Mouse (Mus musculus) cerebellum, postnatal 14 days (tissue): Measurements from ENCODE around the gene Tmem255b.

Source experiments
- DNase-seq, 2 experiments: peaks; one replicate each; pipeline ENCODE4 v3.0.0; 2021; ENCODE audit warnings: mixed read lengths in 2 of 2

Gene Tmem255b

DNA sequence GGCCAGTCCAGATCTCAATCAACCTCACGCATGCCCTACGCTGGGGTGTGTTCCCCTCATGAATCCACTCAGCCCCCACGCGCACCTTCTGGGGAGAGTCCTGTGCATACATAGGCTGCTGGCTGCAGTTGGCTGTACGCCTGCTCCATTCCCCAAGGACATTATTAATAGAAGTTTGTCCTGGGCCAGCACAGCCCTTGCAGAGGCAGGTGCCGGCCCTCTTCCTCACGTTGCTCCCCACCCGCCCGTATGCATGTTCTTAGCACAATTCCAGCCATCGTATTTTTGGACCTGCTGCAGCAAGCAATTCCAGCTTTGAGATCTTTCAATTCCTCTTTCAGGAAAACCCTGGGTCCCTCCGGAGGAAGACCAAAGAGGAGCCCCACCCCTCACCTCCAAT is 58.0 kb downstream of the Tmem255b start:
- DNase-seq, result peak in 1 of 2 experiments; percentile 58

DNA sequence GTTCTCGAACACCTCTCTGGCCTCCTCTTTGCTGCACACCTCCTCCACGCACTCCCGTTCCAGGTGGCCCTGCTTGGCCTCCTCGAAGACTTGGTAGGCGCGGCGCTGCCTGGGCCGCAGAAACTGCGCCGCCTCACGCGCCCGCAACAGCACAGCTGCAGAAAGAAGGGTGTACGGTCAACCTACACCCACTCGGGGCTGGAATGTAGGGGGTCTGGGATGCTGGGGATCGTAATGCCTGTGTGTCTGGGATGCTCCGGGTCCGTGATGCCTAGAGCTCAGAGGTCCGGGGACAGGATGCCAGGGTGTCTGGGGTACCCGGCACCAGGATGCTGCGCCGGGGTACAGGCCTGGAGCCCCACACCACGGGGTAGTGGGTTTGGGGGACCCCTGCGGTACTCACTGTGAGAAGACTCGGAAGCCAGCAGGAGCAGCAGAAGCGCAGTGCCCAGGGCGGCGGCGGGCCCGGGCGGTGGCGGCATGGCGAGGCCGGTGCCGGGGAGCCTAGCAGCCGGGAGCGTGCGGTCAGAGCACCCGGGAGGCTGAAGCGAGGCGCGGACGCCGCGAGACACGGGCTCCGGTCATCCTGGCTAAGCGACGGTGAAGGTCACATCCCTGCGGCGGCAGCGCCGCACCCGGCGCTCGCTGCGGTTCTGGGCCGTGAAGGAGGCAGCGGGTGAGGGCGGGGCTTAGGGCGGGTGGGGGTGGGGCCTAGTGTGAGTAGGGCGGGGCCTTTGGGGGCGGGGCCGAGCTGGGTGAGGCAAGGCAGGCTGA is 59.1 kb downstream of the Tmem255b start, which contains the start of gene Gas6:
Gene Gas6 (minus strand): TSS at position 633 of the 774 bp plus-strand sequence.
- DNase-seq, result peak; percentile 83 to 86

- DNase-seq, result no peak
These were observed 66.2 kb downstream of the Tmem255b start for GRCm38 (mm10) chr8:13501221-13501620.

DNA sequence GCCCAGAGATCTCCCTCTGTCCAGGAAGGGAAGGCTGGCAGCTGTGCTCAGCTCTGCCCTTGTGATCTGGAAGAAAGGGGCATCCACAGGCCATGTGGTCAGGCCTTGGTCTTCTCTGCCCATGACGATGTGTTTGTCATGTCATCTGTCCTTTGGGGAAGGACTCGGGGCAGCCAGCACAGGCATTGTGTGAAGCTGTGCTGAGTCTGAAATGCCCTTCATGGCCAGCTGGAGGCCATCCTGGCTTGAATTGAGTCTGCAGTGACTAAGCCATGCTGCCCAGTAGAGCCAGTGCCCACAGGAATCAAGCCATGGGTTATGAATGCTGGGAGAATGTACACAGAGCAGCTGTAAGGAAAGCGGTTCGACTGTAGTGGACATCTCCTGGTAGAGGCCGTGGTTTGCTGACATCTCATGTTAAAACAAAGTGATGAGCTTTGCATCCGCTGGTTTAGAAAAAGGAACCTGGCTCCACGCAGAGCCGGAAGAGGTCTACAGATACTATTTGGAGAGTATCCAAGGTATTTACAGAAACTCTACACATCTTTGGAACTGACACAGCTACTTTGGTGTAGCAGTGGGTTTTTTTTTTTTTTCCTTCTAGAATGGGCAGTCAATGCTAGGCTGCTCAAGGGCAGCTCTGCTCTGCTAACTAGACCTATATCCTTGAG is 69.1 kb downstream of the Tmem255b start:
- DNase-seq, result no peak

DNA sequence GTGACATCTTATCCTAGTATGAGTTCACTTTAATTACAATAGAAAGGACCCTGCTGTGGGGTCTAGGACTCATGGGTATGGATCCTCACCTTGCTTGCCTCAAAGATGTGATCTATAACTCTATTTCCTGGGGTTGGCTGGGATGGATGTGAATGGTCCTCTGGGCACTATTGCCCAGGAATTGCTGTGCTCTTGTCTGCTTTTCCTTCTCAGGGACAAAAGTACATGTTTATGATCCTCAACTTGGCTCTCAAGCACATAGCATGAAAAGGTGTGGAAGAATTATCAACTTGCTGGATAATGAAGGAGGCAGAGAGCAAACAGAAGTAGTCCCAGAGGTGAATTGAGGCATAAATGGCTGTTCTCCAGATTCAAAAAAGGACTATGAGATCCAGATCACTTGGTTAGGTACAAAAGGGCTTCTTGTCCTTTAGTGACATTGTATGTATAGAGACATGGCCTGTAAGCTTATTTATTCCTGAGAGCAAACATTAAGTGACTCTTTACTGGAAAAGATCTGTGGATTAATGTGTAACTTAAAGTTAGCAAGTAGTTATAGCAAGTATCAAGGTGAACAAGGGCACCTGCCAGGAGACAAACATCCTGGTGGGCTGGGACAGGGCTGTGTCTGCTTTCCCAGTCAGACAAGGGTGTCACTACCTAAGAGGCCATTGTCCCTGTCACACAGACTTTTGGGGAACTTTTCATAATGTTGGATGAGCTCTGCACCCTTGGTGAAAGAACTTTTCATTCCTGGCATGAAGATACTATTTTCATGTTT is 70.1 kb downstream of the Tmem255b start:
- DNase-seq, result no peak

GRCm38 (mm10) chr8:13506849-13507248 is 71.9 kb downstream of the Tmem255b start:
- peak; percentile 61 to 83 for DNase-seq

DNA sequence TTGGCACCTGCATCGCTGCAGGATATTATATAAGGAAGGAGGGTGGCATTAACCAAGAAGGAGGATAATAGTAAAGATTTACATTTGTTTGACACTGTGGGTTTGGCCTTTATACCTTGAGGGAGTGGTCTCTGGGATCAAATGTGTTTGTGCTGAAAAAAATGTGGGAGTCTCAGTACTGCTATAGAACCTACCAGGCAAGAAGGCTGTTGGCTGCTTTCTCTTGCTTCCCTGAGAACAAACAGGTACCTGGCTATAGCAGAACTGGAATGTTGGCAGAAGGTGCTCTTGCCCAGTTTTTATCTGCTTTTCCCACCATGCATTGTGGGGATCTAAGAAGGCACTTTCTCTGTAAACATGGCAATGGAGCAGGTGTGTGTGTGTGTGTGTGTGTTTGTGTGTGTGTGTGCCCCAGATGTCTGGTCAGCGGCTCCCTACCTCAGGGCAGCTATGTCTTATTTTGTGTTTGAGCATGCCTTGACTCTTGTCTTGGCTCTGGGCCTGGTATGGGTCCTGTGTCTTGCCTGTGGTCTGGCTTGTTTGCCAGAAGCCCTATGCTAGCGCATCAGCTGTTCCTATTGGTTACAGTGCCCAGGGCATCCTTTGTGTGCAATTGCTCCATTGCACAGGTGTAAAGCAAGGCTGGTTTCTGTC is 72.4 kb downstream of the Tmem255b start:
- DNase-seq, result peak; percentile 55 to 68

DNA sequence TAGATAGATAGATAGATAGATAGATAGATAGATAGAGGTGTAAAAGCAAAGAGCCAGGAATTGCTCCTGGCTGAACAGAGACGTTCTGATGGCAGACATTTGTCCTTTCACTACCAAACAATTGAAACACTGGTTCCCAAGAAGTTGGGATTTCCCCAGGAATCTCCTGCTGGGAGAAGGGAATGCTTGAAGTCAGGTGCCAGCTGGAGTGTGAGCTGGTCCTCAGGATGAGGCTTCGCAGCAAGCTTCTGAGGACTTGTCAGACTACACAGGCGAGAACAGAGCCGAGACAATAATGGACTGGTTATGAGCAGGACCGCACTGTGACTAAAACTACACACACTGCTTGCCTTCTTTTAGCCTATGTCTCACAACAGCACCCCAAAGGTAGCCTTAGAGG is 77.0 kb downstream of the Tmem255b start:
- DNase-seq, result peak; percentile 58 to 80

DNA sequence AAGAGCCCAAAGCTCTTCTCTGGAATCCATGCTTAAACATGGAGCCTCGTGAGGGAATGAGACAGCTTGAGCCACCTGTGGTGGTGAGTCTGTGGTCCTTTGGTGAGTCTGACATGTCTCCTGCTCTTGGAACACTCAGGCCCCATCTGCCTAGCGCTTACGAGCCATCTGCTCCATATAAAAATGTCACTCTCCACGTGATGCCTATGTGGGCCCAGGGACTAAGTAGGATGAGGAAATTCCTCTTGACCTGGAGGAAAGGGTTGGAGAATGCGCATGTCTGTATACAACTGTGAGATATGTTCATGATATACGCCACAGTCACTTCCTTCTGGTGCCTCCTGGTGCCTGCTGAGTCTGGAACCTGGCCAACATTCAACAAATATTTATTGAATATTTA is 77.7 kb downstream of the Tmem255b start:
- peak; percentile 83 to 91 for DNase-seq

GRCm38 (mm10) chr8:13513556-13514370 is 78.8 kb downstream of the Tmem255b start:
- no peak for DNase-seq

DNA sequence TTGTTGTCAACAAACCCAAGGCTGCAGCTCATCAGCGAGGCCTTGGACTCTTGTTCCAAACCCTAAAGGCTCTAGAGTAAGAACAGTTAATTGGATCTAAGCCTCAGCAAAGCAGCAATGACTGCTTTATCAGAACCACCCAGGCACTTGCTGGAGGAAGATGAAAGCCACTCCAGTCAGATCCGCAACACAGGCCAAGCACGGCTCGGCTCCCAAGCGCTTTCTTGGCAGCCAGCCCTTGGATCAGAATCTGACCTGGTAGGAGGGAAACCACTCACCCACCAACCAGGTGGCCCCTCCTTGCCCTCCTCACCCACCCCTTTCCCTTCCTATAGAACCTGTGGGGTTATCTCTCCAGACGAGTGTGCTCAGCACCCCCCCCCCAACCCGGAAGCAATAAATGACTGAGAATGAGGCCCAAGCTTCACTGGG is 81.0 kb downstream of the Tmem255b start:
- peak; percentile 80 to 81 for DNase-seq

- no peak for DNase-seq
These were observed 81.7 kb downstream of the Tmem255b start for GRCm38 (mm10) chr8:13516728-13517127.

- no peak for DNase-seq
These were observed 82.3 kb downstream of the Tmem255b start for GRCm38 (mm10) chr8:13517284-13517781.
